Mouse (Mus musculus) heart, adult 11 months (tissue): Measurements from ENCODE around the gene Trim67.
"Not testable (repeated sequence)": the region's sequence is repeated elsewhere in the genome, so short reads cannot be mapped to it uniquely, and the experiment has no call there.

Source experiments
- DNase-seq: peaks from one replicate; pipeline ENCODE4 v3.0.0; 2022

Trim67 gene

DNA sequence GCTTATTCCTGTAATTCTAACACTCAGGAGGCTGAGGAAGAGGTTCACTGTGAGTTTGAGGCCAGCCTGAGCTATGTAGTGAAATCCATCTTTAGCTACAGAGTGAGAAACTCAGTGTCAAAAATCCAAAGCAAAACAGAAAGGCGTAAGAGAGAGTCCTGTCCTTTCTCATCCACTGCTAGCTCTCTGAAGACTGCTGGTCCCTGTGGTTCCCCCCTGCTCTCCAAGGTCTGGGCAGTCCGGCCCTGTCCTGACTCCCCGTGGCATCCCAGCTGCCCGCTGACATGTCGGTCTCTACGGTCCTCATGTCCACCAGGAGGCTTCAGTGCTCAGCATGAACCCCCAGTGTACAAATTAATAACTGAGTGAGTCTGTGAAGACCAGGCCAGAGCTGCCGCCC, 43.4 kb downstream of the Trim67 start:
- DNase-seq: peak; percentile 72

DNA sequence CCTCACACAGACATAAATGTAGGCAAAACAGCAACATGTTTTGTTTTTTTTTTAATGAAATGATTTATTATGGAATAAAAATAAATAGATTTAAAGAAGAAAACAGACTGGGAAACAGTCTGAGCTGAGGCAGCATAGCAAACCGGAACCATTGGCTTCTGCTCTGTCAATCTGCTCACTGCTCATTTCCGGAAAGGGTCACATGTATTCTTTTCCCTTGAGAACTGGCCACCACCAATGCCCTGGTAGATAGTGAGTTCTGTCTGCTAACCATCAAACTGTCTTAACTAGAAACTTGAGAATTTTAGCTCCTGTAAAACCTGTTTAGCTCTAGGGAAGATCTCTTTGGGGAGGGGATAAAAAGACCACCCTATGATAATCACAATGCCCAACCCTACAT, 44.0 kb downstream of the Trim67 start:
- peak; percentile 57 for DNase-seq

DNA sequence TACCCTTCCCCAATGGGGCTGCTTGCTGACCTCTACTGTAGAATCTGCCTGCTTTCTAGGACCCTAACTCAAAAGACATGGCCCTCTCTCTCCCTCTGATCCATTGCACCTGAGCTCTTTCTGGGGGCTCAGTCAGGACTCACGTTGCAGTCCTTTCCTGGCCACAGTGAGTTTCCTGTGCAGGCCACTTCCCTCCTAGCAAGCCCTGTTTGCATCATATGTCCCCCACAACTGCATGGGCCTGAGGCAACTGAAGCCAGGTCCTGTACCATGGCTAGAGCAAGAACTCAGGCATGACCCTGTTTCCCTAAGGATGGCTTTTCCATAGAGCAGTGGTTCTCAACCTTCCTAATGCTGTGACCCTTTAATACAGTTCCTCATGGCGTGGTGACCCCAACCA, 45.1 kb downstream of the Trim67 start:
- DNase-seq: peak; percentile 54

DNA sequence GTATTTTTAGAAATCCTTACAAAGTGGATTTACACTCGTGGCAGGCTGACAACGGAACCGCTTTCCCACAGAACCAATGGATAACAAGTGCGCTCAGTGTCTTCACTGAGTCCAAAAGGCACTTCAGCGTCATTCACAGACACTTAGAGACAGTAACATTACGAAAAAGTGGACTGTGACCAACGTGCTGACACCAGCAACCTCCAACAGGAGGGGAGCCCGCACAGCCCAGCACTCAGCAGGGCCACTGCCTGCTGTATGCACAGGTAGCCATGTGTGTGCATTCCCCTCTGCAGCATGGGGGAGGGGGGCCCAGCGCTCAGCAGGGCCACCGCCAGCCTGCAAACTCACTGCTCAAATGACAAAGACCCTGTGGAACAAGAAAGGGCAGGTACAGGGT, 46.5 kb downstream of the Trim67 start:
- DNase-seq: peak; percentile 60

DNA sequence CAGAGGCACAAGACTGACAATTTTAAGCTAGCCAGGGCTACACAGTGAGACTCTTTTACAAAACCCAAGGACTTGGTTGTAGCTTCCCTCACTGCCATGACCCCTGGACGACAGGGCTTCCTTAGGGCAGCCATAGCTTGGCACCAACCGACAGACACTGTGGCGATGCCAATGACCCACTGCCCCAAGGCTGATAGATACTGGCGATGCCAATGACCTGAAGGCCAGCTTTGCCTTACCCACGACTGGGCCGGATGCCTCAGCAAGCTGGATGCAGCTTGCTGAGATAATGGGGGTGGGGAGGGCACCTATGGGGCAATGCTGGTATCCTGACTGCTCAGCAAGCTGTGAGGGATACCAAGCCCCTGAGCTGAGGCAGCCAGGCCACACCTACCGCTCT, 48.0 kb downstream of the Trim67 start:
- no peak for DNase-seq

DNA sequence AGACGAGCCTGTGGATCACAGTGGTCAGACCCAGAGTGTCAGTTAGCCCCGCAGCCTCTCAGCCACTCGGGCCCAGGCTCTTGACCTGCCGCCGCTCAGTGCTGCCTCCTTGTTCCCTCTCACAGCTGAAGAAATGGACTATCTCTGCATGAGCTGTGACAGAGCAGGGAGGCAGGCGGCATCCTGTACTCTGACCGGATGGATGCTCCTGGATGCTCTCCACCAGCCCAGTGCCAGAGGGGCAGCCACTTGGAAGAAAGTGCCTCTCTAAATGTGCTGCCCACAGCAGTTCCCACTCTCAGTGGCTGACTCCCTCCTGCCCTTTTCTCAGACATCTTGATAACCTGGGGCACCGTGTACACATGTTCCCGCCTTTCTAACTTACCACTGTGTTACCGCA, 48.9 kb downstream of the Trim67 start:
- DNase-seq: no peak

DNA sequence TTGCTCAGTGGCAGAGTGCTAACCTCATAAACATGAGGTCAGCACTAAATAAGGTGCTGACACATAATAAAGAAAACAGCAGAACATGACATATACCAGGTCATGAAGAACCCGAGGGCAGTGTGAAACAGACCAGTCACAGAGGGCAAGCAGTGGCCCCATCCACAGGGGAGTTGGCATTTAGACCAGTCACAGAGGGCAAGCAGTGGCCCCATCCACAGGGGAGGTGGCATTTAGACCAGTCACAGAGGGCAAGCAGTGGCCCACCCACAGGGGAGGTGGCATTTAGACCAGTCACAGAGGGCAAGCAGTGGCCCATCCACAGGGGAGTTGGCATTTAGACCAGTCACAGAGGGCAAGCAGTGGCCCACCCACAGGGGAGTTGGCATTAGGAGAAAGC, 50.0 kb downstream of the Trim67 start:
- DNase-seq: not testable (repeated sequence)

DNA sequence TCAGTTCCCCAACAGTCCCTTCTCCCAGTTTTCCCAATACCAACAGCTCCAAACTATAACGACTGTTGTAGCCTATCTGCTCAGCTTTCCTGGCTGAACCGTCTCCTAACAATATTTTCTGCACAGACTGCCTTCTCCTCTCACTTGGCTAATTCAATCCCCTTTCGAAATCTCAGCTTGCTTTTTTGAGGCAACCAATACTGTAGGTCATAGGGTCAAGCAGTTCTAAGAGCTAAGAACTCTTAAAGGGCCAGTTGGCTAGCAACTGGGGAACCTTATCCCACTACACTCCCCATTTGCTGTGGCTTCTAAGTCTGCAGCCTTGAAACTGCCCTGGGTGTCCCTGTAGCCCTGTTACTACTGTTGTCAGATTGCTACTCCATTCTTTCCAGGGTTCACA, 52.2 kb downstream of the Trim67 start:
- DNase-seq: no peak

DNA sequence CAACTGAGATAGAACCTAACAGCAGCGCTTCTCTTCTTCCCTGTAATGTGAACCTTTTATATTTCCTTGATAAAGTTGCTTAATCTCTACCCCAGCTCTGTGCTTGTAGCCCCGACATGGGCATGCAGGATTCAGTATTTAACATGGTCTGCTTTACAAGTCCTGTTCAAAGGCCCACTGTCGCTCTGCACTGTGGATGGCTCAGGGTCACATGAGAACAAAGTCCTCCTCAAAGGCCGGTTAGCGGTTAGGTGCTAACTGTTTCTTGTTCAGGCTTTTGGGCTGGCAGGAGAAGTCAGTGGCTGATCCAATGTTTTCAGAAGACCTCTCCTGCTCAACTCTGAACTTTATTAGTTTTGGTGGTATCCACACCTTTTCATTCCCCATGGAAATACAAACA, 52.7 kb downstream of the Trim67 start:
- no peak for DNase-seq

DNA sequence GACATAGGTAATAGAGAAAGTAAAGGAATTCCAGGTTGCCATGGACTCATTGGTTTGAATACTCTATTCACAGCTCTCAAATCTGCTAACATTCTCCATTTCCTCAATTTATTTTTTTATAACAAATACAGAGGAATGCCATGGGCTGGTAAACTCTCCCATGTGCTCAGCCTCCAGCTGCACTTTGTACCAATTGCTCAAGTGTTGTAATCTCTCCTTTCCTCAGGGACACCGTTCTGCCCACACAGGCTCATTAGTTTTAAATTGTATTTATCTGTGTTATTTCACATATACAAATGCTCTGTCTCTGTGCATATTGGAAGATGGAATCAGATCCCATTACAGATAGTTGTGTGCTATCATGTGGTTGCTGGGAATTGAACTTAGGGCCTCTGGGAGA, 60.6 kb downstream of the Trim67 start:
- DNase-seq: no peak

DNA sequence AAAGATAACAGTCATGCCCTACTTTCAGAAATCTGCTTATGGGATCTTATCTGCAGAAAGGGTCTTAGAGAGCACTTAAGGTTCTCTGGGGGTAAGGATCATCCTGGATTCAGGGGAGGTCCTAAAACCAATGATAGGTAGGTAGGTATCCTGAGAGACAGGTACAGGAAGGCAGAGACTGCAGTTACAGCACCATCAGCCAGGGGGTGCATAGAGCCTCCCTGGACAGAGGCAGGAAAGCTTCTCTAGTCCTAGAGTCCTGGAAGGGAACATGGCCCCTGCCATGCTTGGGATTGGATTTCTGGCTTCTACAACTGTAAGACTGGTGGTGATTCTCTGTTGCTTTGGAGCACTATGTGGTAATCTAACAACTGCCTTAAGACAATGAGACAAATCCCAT, 66.6 kb downstream of the Trim67 start:
- DNase-seq: no peak

DNA sequence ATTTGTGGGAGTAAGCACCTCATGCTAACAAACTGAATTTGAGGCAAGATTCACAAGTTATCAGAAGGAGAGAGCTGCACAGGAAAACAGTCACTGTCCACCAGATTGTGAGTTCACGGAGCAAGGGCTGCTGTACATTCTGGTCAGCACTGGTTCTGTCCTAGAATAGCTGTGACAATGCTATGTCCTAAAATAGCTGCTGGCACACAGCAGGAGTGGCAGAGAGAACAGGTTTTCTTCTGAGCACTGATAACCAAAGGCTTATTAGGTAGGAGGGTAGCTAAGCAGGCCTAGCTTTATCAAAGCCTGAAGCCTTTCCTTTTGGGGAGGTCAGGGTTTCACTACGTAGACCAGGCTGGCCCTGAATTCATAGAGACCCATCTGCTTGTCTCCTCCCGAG, 67.3 kb downstream of the Trim67 start:
- DNase-seq: peak; percentile 95

DNA sequence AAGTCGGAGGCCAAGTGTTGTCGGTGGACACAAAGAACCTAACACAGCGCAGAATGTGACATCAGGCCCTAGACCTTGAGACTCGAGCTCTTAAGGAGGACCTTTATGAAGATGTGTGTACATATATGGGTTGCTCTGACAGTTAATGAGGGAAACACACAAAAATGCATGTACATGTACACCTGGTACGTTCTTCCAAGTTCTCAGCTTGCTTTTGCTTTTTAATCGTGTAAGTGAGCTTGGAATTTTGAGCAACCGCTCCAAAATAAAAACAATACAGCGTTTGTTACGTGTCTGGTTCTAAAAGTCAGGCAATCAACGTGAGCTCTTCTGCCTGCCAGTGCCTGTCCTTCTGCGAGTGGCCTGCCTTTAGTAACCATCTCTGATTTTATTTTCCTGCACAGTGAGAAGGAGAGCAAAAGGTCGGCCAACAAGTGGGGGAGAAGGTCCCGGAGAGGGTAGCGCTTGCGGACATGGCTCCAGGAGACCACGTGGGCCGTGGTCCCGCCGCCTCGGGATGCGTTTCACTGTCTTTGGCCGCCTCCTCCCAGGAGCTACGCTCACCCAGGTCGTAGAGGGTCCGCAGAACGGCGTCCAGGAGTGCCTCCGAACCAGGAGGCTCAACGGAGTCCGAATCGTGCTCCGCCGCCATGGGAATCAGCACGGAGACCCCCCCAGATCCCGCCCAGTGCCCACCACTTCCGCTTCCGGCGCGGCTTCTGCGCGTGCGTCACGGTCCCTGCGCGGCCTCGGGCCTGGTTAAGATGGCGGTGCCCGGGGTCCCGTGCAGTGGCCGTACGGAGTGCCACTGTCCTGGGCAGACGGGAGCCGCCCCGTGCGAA, 69.7 kb downstream of the Trim67 start, which contains the start of the genes Gnpat and 2810004N23Rik:
TSS of gene Gnpat (plus strand) at position 713 of the 842 bp plus-strand sequence.
TSS of gene 2810004N23Rik (minus strand) at position 800 of the 842 bp plus-strand sequence.
- peak; percentile 99 for DNase-seq

DNA sequence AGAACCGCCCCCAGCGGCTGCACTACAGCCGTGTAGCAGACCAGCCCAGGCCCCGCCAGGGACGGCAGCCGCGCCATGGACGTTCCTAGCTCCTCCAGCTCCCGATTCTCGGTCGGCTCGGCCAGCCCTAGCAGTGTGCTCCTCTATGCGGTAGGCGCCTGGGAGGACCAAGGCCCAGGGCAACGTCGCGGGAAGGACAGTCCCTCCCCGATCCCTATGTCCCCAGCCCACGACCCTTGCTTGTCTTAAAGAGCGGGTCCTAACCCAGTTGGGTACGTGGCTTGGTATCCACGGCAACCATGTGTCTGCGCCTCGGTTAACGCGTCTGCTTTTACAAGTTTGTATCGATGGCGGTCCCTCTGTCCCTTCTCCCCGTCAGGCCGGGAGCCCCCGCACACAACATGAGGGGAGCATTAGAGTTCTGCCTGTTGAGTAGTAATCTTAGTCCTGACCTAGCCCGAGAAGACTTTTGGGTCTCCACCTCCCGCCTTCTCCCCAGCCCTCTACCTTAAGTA, 70.3 kb downstream of the Trim67 start:
- no peak for DNase-seq

DNA sequence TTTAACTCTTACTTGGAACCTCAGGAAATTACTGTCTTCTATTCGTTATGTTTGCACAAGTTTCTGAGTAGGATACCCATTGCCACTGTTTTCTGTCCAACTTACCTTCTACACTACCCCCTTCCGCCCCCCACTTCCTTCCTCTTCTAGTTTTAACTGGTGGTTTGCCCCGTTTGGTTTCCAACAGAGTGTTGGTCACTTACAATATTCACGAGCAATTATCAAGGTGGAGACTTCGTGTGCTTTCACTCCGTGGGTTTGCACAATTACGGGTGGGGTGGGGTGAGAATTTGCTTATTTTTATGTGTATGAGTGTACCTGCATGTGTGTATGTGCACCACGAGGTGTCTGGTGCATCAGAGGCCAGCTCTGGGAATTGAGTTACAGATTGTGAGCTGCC, 70.8 kb downstream of the Trim67 start:
- no peak for DNase-seq

DNA sequence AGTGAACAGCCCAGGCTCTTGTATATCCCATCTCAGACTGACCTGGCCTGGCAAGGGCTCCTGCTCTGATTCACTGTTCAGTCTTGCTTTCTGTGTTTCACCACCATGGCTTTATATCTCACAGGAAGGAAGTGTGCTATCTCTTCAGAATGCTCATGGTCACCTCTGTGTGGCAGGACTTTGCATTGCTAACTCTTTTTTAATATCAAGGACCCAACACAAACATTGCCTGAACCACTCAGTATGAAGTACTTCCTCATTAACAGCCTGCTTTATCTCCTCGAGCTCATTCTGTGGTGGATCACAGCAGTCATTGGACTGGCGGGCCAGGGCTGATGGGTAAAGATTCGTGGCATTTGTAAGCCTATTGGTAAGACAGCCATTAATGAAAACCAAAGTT, 73.8 kb downstream of the Trim67 start:
- no peak for DNase-seq

DNA sequence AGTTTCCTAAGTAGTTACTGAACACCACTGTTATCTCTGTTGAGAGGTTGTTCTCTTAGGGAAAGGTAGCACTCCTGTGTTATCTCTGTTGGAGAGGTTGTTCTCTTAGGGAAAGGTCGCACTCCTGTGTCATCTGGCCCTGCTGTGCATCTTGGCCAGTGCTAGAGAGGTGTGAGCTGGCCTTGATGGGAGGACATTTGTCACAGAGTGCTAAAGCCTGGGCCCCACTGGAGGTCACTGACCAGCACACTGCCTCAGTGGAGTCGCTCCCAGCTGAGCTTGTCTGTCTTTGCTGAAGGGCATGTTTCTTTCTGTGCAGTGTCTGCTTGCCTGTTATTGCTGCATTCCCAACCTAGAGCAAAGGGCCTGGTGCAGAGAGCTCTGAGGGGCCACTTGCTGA, 74.2 kb downstream of the Trim67 start:
- DNase-seq: no peak

DNA sequence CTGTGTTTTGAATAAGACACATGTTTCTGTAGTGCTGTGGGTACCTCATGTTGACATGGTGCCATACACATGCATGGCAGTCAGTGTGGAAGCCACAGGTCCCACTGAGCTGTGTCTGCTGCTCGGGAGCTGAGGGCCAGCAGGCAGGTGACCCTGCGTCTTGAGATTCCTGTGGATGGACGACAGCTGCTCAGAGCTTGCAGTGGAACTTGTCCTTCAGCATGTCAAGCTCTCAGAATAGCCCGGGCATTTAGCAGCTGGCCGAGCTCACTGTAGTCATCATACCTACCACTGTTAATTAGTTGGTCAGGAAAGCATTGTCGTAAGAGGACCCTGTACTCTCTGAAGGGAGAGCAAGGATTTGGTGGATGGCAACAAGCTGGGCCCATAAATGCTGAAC, 76.8 kb downstream of the Trim67 start:
- DNase-seq: peak; percentile 93

DNA sequence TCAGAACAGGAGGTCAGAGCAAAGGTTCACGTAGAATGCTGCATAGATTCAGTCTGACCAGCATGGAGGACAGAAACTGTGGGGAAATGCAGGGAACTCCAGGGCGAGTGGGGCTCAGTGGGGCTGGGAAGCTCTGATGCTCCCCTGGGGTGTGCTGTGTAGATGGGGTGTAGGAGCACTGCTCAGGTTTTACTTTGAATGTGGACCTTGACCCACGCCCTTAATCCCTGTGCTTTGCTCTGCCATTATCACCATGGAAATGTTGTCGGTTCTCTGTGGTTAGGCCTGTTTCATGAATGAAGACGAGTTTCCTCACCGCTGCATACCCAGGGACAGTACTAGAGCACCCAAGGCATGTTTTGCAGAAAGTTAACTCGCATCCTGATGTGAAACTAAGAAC, 78.6 kb downstream of the Trim67 start:
- no peak for DNase-seq

DNA sequence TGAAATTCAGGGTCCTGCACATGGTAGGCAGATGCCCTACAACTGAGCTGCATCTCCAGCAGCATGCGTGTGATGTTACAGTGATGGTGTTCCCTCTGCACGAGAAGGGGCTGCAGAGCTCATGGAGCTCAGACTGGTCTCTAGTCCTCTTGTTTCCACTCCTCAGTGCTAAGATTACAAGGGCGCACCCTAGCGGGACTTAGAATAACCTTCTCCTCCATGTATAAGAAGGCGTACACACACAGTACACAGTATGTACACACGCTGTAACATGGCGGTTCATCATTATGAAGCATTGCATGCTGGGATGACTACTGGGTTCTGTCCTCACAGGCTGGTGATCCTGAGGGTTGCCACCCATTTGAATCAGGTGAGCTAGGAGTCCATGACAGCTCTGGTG, 79.2 kb downstream of the Trim67 start:
- no peak for DNase-seq

DNA sequence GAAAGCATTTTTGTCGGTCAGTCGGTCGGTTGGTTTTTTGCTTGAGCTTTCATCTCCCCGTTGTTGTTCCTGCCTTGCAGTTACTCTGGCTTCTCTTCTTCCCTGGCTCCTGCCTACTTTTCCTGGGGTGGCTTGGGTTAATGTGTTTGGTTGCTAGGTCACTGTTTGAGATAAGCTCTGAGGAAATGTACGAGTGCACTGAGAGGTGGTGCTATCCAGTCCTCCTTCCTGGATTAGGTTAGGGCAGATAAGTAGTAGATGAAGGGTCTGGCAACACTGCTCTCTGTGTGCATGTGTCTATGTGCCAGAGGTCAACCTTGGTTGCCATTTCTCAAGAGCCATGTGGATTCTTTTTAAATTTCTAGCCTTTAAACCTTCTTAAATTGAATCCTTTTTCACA, 79.8 kb downstream of the Trim67 start:
- no peak for DNase-seq

DNA sequence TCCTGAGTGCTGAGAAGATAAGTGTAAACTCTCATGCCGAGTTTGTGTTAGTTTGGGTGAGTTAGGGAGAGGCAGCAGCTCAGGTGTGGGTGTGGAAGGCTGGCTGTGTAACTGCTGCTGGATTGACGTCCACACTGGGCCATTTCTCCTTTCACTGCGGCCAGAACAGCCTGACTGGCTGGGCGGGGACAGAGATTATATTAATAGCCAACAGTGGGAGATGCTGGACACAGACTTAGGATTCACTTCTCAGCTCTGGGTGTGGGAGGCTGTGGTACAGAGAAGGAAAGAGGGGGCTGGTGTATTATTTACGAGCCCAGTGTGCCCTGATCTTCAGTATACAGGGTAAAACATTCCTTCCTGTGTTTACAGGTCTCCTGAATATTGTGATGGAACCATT, 85.2 kb downstream of the Trim67 start:
- no peak for DNase-seq

DNA sequence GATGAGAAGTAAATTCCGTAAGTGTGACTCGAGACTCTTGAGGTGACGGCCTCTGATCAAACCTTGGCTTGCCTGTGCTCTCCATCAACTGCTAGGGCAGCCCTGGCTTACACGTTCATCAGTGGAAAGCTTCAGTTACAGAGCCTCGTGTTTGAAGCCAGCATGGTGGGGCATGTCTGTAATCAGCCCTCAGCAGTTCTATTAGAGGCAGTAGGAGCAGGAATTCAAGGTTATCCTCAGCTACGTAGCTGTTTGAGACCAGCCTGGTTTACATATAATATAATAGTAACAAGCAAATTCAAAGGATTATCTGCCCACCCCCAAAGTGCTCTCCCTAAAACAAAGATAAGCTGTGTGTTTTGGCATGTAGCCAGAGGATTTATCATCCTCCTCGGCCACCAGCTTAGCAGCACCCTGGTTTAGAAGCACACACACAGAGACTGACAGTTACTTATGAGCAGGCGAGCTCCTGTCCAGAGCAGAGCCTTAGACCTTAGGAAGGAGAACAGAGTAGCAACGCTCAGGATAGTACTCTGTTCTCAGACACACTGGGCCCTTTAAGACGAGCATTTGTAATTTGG, 86.1 kb downstream of the Trim67 start:
- DNase-seq: no peak
